Mouse (Mus musculus) midbrain, embryonic 13.5 days (tissue): ENCODE measurements around the gene Serpinb1a. TPM values are rescaled to one million over a fixed set of nuclear protein-coding genes. Genes with fewer than 3 reads are reported as not detected.

ENCODE experiments used
- ATAC-seq: fragments of 200-750 bp; cut with Nextera tagmentation; 2 replicates; pipeline ENCODE4 v1.8.0; 2017; ENCODE audit warnings: mild to moderate bottlenecking, moderate TSS enrichment, moderate library complexity
- H3K27ac ChIP-seq: fragments of 300-500 bp; sonication (generic); 2 replicates; pipeline ENCODE4 v1.5.1; 2015; ENCODE audit warnings: inconsistent platforms, mild to moderate bottlenecking, moderate library complexity
- H3K27me3 ChIP-seq: fragments of 300-500 bp; sonication (generic); 2 replicates; pipeline ENCODE4 v1.6.1; 2015; ENCODE audit warnings: mild to moderate bottlenecking, inconsistent platforms
- H3K36me3 ChIP-seq: fragments of 300-500 bp; sonication (generic); 2 replicates; pipeline ENCODE4 v1.6.1; 2015; ENCODE audit warnings: mild to moderate bottlenecking, inconsistent platforms
- H3K4me1 ChIP-seq: fragments of 300-500 bp; sonication (generic); replicated peaks from 2 replicates; pipeline ENCODE4 v1.6.1; 2015; ENCODE audit warnings: inconsistent platforms
- H3K4me2 ChIP-seq: fragments of 300-500 bp; sonication (generic); replicated peaks from 2 replicates; pipeline ENCODE4 v1.6.1; 2015; ENCODE audit warnings: moderate library complexity, mild to moderate bottlenecking, inconsistent platforms
- H3K4me3 ChIP-seq: fragments of 300-500 bp; sonication (generic); replicated peaks from 2 replicates; pipeline ENCODE4 v1.5.1; 2015; ENCODE audit warnings: mild to moderate bottlenecking, inconsistent platforms
- H3K9ac ChIP-seq: fragments of 300-500 bp; sonication (generic); replicated peaks from 2 replicates; pipeline ENCODE4 v1.6.1; 2015; ENCODE audit warnings: mild to moderate bottlenecking, inconsistent platforms
- H3K9me3 ChIP-seq: fragments of 300-500 bp; sonication (generic); 2 replicates; pipeline ENCODE4 v1.6.1; 2016; ENCODE audit warnings: mild to moderate bottlenecking, inconsistent platforms
- WGBS: fragments of 180-500 bp; shearing (Covaris S2); methylation state at CpG from one replicate; pipeline ENCODE4 v1.1.7; 2015; 5-methylcytosine and 5-hydroxymethylcytosine counted together
- polyA plus RNA-seq: library from polyadenylated mRNA; unstranded; fragments of >200 nt; fragmentation: Nextera tagmentation; extraction: Ambion mirVana; gene quantifications from 2 replicates; pipeline ENCODE4 v1.2.1, GENCODE M21; 2015

Gene Serpinb1a
- polyA plus RNA-seq, 1 experiment from 2014 or later, result 2.6 TPM

- no peak for ATAC-seq
- Histone ChIP-seq H3K4me3 (no peak overlapping the region), H3K27me3 (no peaks in the 10 kb centered on the region), H3K9me3 (no peaks in the 10 kb centered on the region), H3K4me1 (no peaks in the 10 kb centered on the region), H3K9ac (no peak overlapping the region), H3K27ac (no peak overlapping the region), H3K4me2 (no peak overlapping the region), H3K36me3 (no peaks in the 10 kb centered on the region)
- WGBS, result 71% methylated on average over 3 of the region's 3 CpGs
These were observed 18.2 kb downstream of the Serpinb1a start for GRCm38 (mm10) chr13:32832776-32833175.

GRCm38 (mm10) chr13:32831505-32832273 lies 19.3 kb downstream of the Serpinb1a start:
- H3K27me3 ChIP-seq, result no peaks in the 10 kb centered on the region
- H3K4me1 ChIP-seq, result no peaks in the 10 kb centered on the region
- no peak for ATAC-seq
- no peaks in the 10 kb centered on the region for H3K36me3 ChIP-seq
- H3K9ac ChIP-seq, result no peak overlapping the region
- no peak overlapping the region for H3K4me3 ChIP-seq
- WGBS, result 88% methylated on average over 3 of the region's 3 CpGs
- H3K9me3 ChIP-seq, result no peaks in the 10 kb centered on the region
- H3K27ac ChIP-seq, result no peak overlapping the region
- H3K4me2 ChIP-seq, result no peak overlapping the region

GRCm38 (mm10) chr13:32828886-32829285 lies 22.1 kb downstream of the Serpinb1a start:
- Histone ChIP-seq H3K9me3 (no peaks in the 10 kb centered on the region), H3K27me3 (no peaks in the 10 kb centered on the region), H3K27ac (no peak overlapping the region), H3K4me2 (no peak overlapping the region), H3K9ac (no peak overlapping the region), H3K4me3 (no peak overlapping the region), H3K4me1 (no peaks in the 10 kb centered on the region), H3K36me3 (no peaks in the 10 kb centered on the region)
- ATAC-seq, result no peak
- WGBS, result 87% methylated on average over 4 of the region's 4 CpGs

- Histone ChIP-seq H3K36me3 (peaks cover 7% of the 10 kb centered on the region; the same call in 1 of the 2 replicates), H3K27ac (no peak overlapping the region), H3K4me3 (no peak overlapping the region), H3K27me3 (no peaks in the 10 kb centered on the region), H3K9me3 (no peaks in the 10 kb centered on the region), H3K4me1 (no peaks in the 10 kb centered on the region), H3K9ac (no peak overlapping the region), H3K4me2 (no peak overlapping the region)
- peak; percentile 67 for ATAC-seq
- 57% methylated on average over 4 of the region's 4 CpGs for WGBS
These were observed 23.0 kb downstream of the Serpinb1a start for GRCm38 (mm10) chr13:32827951-32828350.

- ATAC-seq, result no peak
- no peaks in the 10 kb centered on the region for H3K27me3 ChIP-seq
- H3K27ac ChIP-seq, result no peak overlapping the region
- H3K9me3 ChIP-seq, result no peaks in the 10 kb centered on the region
- H3K4me1 ChIP-seq, result no peaks in the 10 kb centered on the region
- no peak overlapping the region for H3K9ac ChIP-seq
- H3K4me3 ChIP-seq, result no peak overlapping the region
- no peak overlapping the region for H3K4me2 ChIP-seq
- WGBS, result 83% methylated on average over 3 of the region's 3 CpGs
- H3K36me3 ChIP-seq, result peaks cover 8% of the 10 kb centered on the region; the same call in 1 of the 2 replicates
These were observed 23.7 kb downstream of the Serpinb1a start for GRCm38 (mm10) chr13:32827111-32827822.

- Histone ChIP-seq H3K27ac (no peak overlapping the region), H3K4me2 (no peak overlapping the region), H3K27me3 (no peaks in the 10 kb centered on the region), H3K4me1 (no peaks in the 10 kb centered on the region), H3K9me3 (no peaks in the 10 kb centered on the region), H3K4me3 (no peak overlapping the region), H3K9ac (no peak overlapping the region), H3K36me3 (peaks cover 22% of the 10 kb centered on the region)
- WGBS, result 93% methylated on average over 8 of the region's 8 CpGs
- no peak for ATAC-seq
These were observed 25.4 kb downstream of the Serpinb1a start for GRCm38 (mm10) chr13:32825546-32825945.

GRCm38 (mm10) chr13:32824377-32825330 lies 26.3 kb downstream of the Serpinb1a start:
- no peak for ATAC-seq

GRCm38 (mm10) chr13:32823126-32823525 lies 27.9 kb downstream of the Serpinb1a start:
- WGBS, result 90% methylated on average over 6 of the region's 6 CpGs
- Histone ChIP-seq H3K27ac (no peak overlapping the region), H3K9ac (no peak overlapping the region), H3K4me3 (no peak overlapping the region), H3K36me3 (peaks cover 44% of the 10 kb centered on the region), H3K4me1 (no peaks in the 10 kb centered on the region), H3K4me2 (no peak overlapping the region), H3K9me3 (no peaks in the 10 kb centered on the region), H3K27me3 (no peaks in the 10 kb centered on the region)
- no peak for ATAC-seq

More at GRCm38 (mm10) chr13:32824377-32825330, 26.3 kb downstream of the Serpinb1a start:
- Histone ChIP-seq H3K4me3 (no peak overlapping the region), H3K27me3 (no peaks in the 10 kb centered on the region), H3K9me3 (no peaks in the 10 kb centered on the region), H3K27ac (no peak overlapping the region), H3K36me3 (peaks cover 31% of the 10 kb centered on the region), H3K4me1 (no peaks in the 10 kb centered on the region), H3K9ac (no peak overlapping the region), H3K4me2 (no peak overlapping the region)
- 82% methylated on average over 6 of the region's 6 CpGs for WGBS

- no peak overlapping the region for H3K4me3 ChIP-seq
- peaks cover 55% of the 10 kb centered on the region for H3K36me3 ChIP-seq
- no peaks in the 10 kb centered on the region for H3K27me3 ChIP-seq
- H3K27ac ChIP-seq, result no peak overlapping the region
- H3K4me2 ChIP-seq, result no peak overlapping the region
- no peak overlapping the region for H3K9ac ChIP-seq
- no peaks in the 10 kb centered on the region for H3K4me1 ChIP-seq
- no peak for ATAC-seq
- WGBS, result 96% methylated on average over 4 of the region's 4 CpGs
- H3K9me3 ChIP-seq, result no peaks in the 10 kb centered on the region
These were observed 29.3 kb downstream of the Serpinb1a start for GRCm38 (mm10) chr13:32821671-32822070.

GRCm38 (mm10) chr13:32819926-32820325 lies 31.1 kb downstream of the Serpinb1a start:
- no peaks in the 10 kb centered on the region for H3K27me3 ChIP-seq
- H3K4me3 ChIP-seq, result no peak overlapping the region
- peaks cover 61% of the 10 kb centered on the region for H3K36me3 ChIP-seq

GRCm38 (mm10) chr13:32819241-32819640 lies 31.7 kb downstream of the Serpinb1a start:
- Histone ChIP-seq H3K27me3 (no peaks in the 10 kb centered on the region), H3K27ac (no peak overlapping the region), H3K9me3 (no peaks in the 10 kb centered on the region), H3K4me3 (no peak overlapping the region), H3K4me2 (no peak overlapping the region), H3K9ac (no peak overlapping the region), H3K4me1 (no peaks in the 10 kb centered on the region), H3K36me3 (peaks cover 65% of the 10 kb centered on the region)
- ATAC-seq, result no peak
- 98% methylated on average over 3 of the region's 3 CpGs for WGBS

More at GRCm38 (mm10) chr13:32819926-32820325, 31.1 kb downstream of the Serpinb1a start:
- H3K9me3 ChIP-seq, result no peaks in the 10 kb centered on the region
- no peak overlapping the region for H3K9ac ChIP-seq
- H3K4me1 ChIP-seq, result no peaks in the 10 kb centered on the region
- no peak for ATAC-seq
- no peak overlapping the region for H3K27ac ChIP-seq
- no peak overlapping the region for H3K4me2 ChIP-seq
- WGBS, result 91% methylated on average over 5 of the region's 5 CpGs
